Mouse (Mus musculus) neural tube, embryonic 13.5 days (tissue): ENCODE measurements around the gene Gprc5a. TPM values are rescaled to one million over a fixed set of nuclear protein-coding genes. Genes with fewer than 3 reads are reported as not detected.

ENCODE experiments used
- ATAC-seq: fragments of 200-750 bp; cut with Nextera tagmentation; 2 replicates; pipeline ENCODE4 v1.8.0; 2017; ENCODE audit warnings: low read depth, mild to moderate bottlenecking, moderate TSS enrichment, moderate library complexity
- H3K27ac ChIP-seq: fragments of 300-500 bp; sonication (generic); replicated peaks from 2 replicates; pipeline ENCODE4 v1.5.1; 2015; ENCODE audit warnings: moderate library complexity, mild to moderate bottlenecking, inconsistent platforms
- H3K27me3 ChIP-seq: fragments of 300-500 bp; sonication (generic); 2 replicates; pipeline ENCODE4 v1.6.1; 2015; ENCODE audit warnings: mild to moderate bottlenecking, inconsistent platforms
- H3K36me3 ChIP-seq: fragments of 300-500 bp; sonication (generic); 2 replicates; pipeline ENCODE4 v1.6.1; 2015; ENCODE audit warnings: mild to moderate bottlenecking, inconsistent platforms
- H3K4me1 ChIP-seq: fragments of 300-500 bp; sonication (generic); replicated peaks from 2 replicates; pipeline ENCODE4 v1.6.1; 2015; ENCODE audit warnings: inconsistent platforms
- H3K4me2 ChIP-seq: fragments of 300-500 bp; sonication (generic); 2 replicates; pipeline ENCODE4 v1.6.1; 2015; ENCODE audit warnings: inconsistent platforms, mild to moderate bottlenecking, moderate library complexity
- H3K4me3 ChIP-seq: fragments of 300-500 bp; sonication (generic); 2 replicates; pipeline ENCODE4 v1.5.1; 2015; ENCODE audit warnings: mild to moderate bottlenecking, inconsistent platforms
- H3K9ac ChIP-seq: fragments of 300-500 bp; sonication (generic); 2 replicates; pipeline ENCODE4 v1.6.1; 2015; ENCODE audit warnings: moderate library complexity, mild to moderate bottlenecking, inconsistent platforms
- H3K9me3 ChIP-seq: fragments of 300-500 bp; sonication (generic); 2 replicates; pipeline ENCODE4 v1.6.1; 2016; ENCODE audit warnings: inconsistent platforms
- WGBS: fragments of 180-500 bp; shearing (Covaris S2); methylation state at CpG from one replicate; pipeline ENCODE4 v1.1.7; 2015; 5-methylcytosine and 5-hydroxymethylcytosine counted together
- polyA plus RNA-seq: library from polyadenylated mRNA; unstranded; fragments of >200 nt; fragmentation: Nextera tagmentation; extraction: Ambion mirVana; gene quantifications from 2 replicates; pipeline ENCODE4 v1.2.1, GENCODE M21; 2015

Gprc5a gene
- 1.8 and 2.0 TPM in 2 replicates for polyA plus RNA-seq

- Histone ChIP-seq H3K27me3 (peaks cover 13% of the 10 kb centered on the region), H3K27ac (no peak within 1 kb of the TSS), H3K9ac (peak within 1 kb of the TSS; percentile 69), H3K4me2 (peak within 1 kb of the TSS; percentile 73), H3K4me3 (peak within 1 kb of the TSS; percentile 42), H3K4me1 (peaks cover 20% of the 10 kb centered on the region), H3K9me3 (no peaks in the 10 kb centered on the region), H3K36me3 (no peaks in the 10 kb centered on the region)
- under 1% methylated on average over 44 of the region's 44 CpGs for WGBS
- ATAC-seq, result peak; percentile 47; the same call in 1 of the 2 replicates
These were observed at the start of gene Gprc5a for GRCm38 (mm10) chr6:135065236-135065957. Gene Gprc5a (plus strand): TSS chr6:135065651.

DNA sequence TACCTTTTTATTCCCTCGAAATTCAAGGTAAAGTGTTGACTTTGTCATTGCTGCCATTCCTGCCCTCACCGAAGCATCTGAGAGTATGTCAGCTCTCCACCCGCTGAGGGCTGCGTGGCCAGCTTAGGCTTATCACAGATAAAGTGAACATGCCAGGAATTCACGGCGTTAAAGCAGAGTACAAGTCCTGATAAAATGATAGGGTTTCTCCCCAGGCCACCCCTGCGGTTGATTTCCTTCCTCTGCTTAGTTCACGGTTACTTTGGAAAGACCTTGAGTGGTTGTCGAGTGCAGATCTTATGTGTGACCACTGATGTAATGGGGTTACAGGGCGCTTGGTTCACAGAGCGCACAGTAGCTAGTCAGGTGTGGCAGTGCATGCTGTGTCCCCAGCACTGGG lies 48.2 kb upstream of the Gprc5a start:
- 95% methylated on average over 11 of the region's 11 CpGs for WGBS
- H3K4me2 ChIP-seq, result no peak overlapping the region
- no peaks in the 10 kb centered on the region for H3K9me3 ChIP-seq
- H3K9ac ChIP-seq, result no peak overlapping the region
- peaks cover 5% of the 10 kb centered on the region for H3K4me1 ChIP-seq
- H3K27ac ChIP-seq, result no peak overlapping the region
- H3K27me3 ChIP-seq, result no peaks in the 10 kb centered on the region
- H3K36me3 ChIP-seq, result peaks cover 89% of the 10 kb centered on the region
- H3K4me3 ChIP-seq, result no peak overlapping the region
- no peak for ATAC-seq

DNA sequence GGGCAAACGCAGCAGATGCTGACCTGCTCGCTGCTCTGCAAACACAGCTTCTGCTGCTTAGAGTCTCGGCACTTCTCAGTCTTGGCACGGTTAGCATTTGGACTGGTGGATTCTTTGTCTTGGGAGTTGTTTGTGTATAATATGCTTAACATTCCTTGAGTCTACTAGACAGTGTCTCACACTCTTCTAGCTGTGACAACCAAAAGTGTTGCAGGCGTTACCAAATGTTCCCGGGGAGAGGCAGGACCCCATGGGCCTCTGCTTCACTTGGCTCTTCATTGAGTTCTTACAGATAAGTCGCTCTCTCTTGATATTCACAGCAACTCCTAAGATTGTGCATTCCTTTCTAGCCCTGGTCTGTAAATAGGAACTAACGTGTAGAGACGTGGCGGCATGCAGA lies 45.9 kb upstream of the Gprc5a start:
- Histone ChIP-seq H3K4me3 (no peak overlapping the region), H3K4me1 (no peaks in the 10 kb centered on the region), H3K27ac (no peak overlapping the region), H3K9me3 (no peaks in the 10 kb centered on the region), H3K36me3 (peaks cover 100% of the 10 kb centered on the region), H3K9ac (no peak overlapping the region), H3K27me3 (no peaks in the 10 kb centered on the region), H3K4me2 (no peak overlapping the region)
- no peak for ATAC-seq
- WGBS, result 92% methylated on average over 10 of the region's 10 CpGs

DNA sequence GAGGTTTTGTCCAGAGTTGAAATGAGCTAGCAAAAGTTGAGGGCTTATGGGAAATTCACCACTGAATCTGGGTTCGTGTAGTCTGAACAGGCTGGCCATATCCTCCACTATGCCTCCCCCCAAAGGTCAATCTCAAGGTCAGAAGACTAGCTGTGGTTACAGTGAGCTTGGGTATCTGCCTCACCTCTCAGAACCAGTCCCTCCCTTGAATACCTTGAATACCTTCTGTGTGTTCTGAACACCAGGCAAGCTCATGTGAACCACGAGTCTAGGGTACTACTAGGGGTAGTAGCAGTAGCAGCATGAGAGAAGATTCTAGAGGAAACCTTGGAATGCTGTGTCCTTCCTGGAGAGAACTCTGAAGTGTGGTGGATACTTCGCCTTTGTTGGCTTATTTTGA lies 43.8 kb upstream of the Gprc5a start:
- 86% methylated on average over 3 of the region's 3 CpGs for WGBS
- peaks cover 90% of the 10 kb centered on the region for H3K36me3 ChIP-seq
- no peak overlapping the region for H3K9ac ChIP-seq
- no peak overlapping the region for H3K4me2 ChIP-seq
- ATAC-seq, result no peak
- H3K9me3 ChIP-seq, result no peaks in the 10 kb centered on the region
- no peaks in the 10 kb centered on the region for H3K27me3 ChIP-seq
- no peak overlapping the region for H3K27ac ChIP-seq
- H3K4me3 ChIP-seq, result no peak overlapping the region
- H3K4me1 ChIP-seq, result no peaks in the 10 kb centered on the region

DNA sequence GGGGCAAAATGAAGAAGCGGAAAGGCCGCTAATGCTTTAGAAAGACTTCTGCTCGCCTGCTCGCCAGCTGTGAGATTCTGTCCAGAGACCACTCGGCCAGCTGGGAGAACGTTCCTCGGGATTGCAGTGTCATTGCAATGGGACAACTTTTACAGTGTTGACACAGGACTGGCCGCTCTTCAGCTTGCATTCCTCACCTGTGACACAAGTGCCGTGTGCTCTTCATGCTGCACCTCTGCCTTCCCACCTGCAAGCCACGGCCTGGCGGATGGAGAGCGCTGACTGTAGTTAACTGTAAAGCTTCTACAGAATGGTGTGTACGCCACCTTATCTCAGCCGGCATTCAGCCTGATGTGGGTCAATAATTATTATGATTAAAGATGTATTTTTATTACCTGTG lies 42.1 kb upstream of the Gprc5a start:
- Histone ChIP-seq H3K27me3 (no peaks in the 10 kb centered on the region), H3K9me3 (no peaks in the 10 kb centered on the region), H3K36me3 (peaks cover 73% of the 10 kb centered on the region), H3K4me3 (no peak overlapping the region), H3K4me2 (no peak overlapping the region), H3K27ac (no peak overlapping the region), H3K9ac (no peak overlapping the region), H3K4me1 (no peaks in the 10 kb centered on the region)
- no peak for ATAC-seq
- 93% methylated on average over 14 of the region's 14 CpGs for WGBS

DNA sequence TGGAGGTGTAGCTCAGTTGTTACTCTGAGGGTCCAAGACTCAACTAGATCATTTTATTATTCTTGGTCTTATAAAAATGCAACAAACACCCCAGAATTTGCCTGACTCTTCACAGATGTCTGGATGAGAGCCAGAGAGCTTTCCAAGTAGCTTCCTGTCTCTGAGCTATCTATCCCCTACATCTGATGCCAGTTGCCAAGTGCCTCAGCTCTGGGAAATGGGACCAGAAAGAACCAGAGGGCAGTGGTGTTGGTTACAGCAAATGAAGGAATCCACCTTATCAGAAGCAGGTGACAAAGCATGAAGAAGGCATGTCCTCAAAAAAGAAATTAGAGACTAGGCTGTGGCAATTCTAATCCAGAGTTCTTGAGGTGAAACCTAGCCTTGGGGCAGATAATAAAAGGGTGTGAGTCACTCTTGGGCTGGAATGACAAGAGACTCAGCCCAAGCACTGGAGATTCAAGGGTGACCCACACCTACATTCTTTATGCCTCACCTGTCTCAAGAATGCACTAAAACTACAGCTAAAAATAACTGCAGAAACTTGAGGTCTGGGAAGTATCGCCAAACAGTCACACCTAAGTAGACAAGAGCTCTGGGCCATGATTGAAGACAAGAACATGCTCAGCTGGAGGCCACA lies 40.5 kb upstream of the Gprc5a start:
- H3K4me2 ChIP-seq, result no peak overlapping the region
- H3K4me3 ChIP-seq, result no peak overlapping the region
- 95% methylated on average over 1 of the region's 1 CpGs for WGBS
- no peaks in the 10 kb centered on the region for H3K9me3 ChIP-seq
- no peak overlapping the region for H3K9ac ChIP-seq
- H3K36me3 ChIP-seq, result peaks cover 58% of the 10 kb centered on the region
- H3K4me1 ChIP-seq, result no peaks in the 10 kb centered on the region
- H3K27me3 ChIP-seq, result no peaks in the 10 kb centered on the region
- H3K27ac ChIP-seq, result no peak overlapping the region
- ATAC-seq, result no peak

DNA sequence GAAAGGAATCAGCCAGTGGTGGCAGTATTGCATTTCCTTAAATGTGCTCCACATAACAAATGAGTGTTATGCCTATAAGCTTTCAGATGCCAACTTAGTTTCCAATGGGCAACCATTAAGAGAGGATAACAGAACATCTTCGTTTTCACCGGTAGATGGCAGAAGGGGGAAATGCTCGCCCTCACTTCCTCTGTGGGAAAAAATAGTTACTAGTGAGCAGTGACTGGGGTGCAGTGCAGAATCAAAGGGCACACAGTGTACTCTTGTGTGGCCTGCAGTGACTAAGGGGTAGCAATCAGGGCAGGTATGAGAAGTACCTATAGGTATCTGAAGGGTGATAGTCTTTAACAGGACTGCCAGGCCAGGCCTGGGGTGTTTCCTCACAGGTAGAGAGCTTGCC lies 39.2 kb upstream of the Gprc5a start:
- H3K36me3 ChIP-seq, result peaks cover 44% of the 10 kb centered on the region
- ATAC-seq, result 0 out of 2 replicates have a peak, but pooled peaks have one; percentile 36
- H3K27ac ChIP-seq, result no peak overlapping the region
- H3K9me3 ChIP-seq, result no peaks in the 10 kb centered on the region
- no peaks in the 10 kb centered on the region for H3K27me3 ChIP-seq
- no peaks in the 10 kb centered on the region for H3K4me1 ChIP-seq
- no peak overlapping the region for H3K4me2 ChIP-seq
- H3K4me3 ChIP-seq, result no peak overlapping the region
- no peak overlapping the region for H3K9ac ChIP-seq
- WGBS, result 2% methylated on average over 3 of the region's 3 CpGs

DNA sequence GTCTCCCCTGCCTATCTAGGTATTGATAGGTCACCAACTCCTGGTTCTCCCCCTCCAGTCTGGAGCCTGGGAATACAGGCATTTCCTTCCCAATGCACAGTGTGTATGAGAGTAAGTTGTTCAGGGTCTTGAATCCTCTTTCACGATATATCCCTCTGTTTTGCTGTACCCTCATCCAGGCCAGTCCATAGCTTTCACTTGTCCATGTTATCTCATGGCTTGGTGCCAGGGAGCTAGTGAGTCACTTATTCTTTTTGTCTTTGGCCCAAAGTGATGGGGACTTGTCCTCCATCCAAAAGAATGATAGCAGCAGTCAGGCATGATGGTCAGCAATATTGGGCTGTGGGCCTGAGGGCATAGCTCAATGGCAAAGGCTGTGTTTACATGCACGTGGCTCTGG lies 38.7 kb upstream of the Gprc5a start:
- no peak for ATAC-seq
- Histone ChIP-seq H3K36me3 (peaks cover 39% of the 10 kb centered on the region), H3K27ac (no peak overlapping the region), H3K27me3 (no peaks in the 10 kb centered on the region), H3K9ac (no peak overlapping the region), H3K9me3 (no peaks in the 10 kb centered on the region), H3K4me2 (no peak overlapping the region), H3K4me1 (no peaks in the 10 kb centered on the region), H3K4me3 (no peak overlapping the region)
- 82% methylated on average over 2 of the region's 2 CpGs for WGBS

- Histone ChIP-seq H3K9ac (no peak overlapping the region), H3K27me3 (no peaks in the 10 kb centered on the region), H3K4me2 (no peak overlapping the region), H3K36me3 (peaks cover 14% of the 10 kb centered on the region), H3K27ac (no peak overlapping the region), H3K9me3 (no peaks in the 10 kb centered on the region), H3K4me3 (no peak overlapping the region), H3K4me1 (no peaks in the 10 kb centered on the region)
- WGBS, result 51% methylated on average over 4 of the region's 4 CpGs
- no peak for ATAC-seq
These were observed 36.2 kb upstream of the Gprc5a start for GRCm38 (mm10) chr6:135029246-135029645.

GRCm38 (mm10) chr6:135038674-135039073 lies 26.8 kb upstream of the Gprc5a start:
- Histone ChIP-seq H3K9ac (no peak overlapping the region), H3K36me3 (no peaks in the 10 kb centered on the region), H3K27ac (no peak overlapping the region), H3K27me3 (peaks cover 22% of the 10 kb centered on the region), H3K4me2 (no peak overlapping the region), H3K4me3 (no peak overlapping the region), H3K4me1 (peaks cover 11% of the 10 kb centered on the region), H3K9me3 (no peaks in the 10 kb centered on the region)
- no peak for ATAC-seq
- 58% methylated on average over 3 of the region's 3 CpGs for WGBS

- Histone ChIP-seq H3K9ac (peak overlapping the region; percentile 47; the same call in 1 of the 2 replicates), H3K4me2 (peak overlapping the region; percentile 53), H3K36me3 (no peaks in the 10 kb centered on the region), H3K4me3 (peak overlapping the region; percentile 22), H3K9me3 (no peaks in the 10 kb centered on the region), H3K27me3 (peaks cover 22% of the 10 kb centered on the region), H3K27ac (no peak overlapping the region), H3K4me1 (peaks cover 11% of the 10 kb centered on the region)
- WGBS, result 3% methylated on average over 21 of the region's 21 CpGs
- 0 out of 2 replicates have a peak, but pooled peaks have one; percentile 36 for ATAC-seq
These were observed 25.1 kb upstream of the Gprc5a start for GRCm38 (mm10) chr6:135040275-135040871.

GRCm38 (mm10) chr6:135041930-135042329 lies 23.5 kb upstream of the Gprc5a start:
- no peak overlapping the region for H3K27ac ChIP-seq
- no peak for ATAC-seq
- H3K9me3 ChIP-seq, result no peaks in the 10 kb centered on the region
- no peak overlapping the region for H3K4me2 ChIP-seq
- no peak overlapping the region for H3K9ac ChIP-seq
- peaks cover 22% of the 10 kb centered on the region for H3K27me3 ChIP-seq
- no peaks in the 10 kb centered on the region for H3K36me3 ChIP-seq
- peaks cover 11% of the 10 kb centered on the region for H3K4me1 ChIP-seq
- no peak overlapping the region for H3K4me3 ChIP-seq
- 36% methylated on average over 3 of the region's 3 CpGs for WGBS
